Mouse (Mus musculus) stomach, postnatal 0 days (tissue): Measurements from ENCODE around the gene Hoxb13.

Experiments used
- CTCF ChIP-seq: IDR thresholded peaks from 2 replicates; pipeline ENCODE4 v1.5.1; 2016; ENCODE audit warnings: antibody characterized with exemption, low read depth, mild to moderate bottlenecking, moderate library complexity
- EP300 ChIP-seq: optimal IDR thresholded peaks from 2 replicates; pipeline ENCODE3; 2016; ENCODE audit warnings: antibody characterized with exemption

GRCm38 (mm10) chr11:96171601-96172000 is 22.5 kb upstream of the Hoxb13 start:
- TF ChIP-seq CTCF = no peak
- no peak for TF ChIP-seq EP300
